Mouse (Mus musculus) kidney, adult 2 months (tissue): ENCODE data around the gene Fam210b. TPM values are rescaled to one million over a fixed set of nuclear protein-coding genes. Genes with fewer than 3 reads are reported as not detected.

Experiments used
- DNase-seq: peaks from one replicate; pipeline ENCODE4 v3.0.0; 2021
- H3K27ac ChIP-seq: fragments of 200-500 bp; 2 replicates; pipeline ENCODE4 v1.5.1; 2012; ENCODE audit warnings: low read depth, low read length, control low read depth, inconsistent platforms; ENCODE audit not compliant: insufficient read depth
- H3K27me3 ChIP-seq: fragments of 200-500 bp; replicated peaks from 2 replicates; pipeline ENCODE4 v1.6.1; 2012; ENCODE audit warnings: mild to moderate bottlenecking, moderate library complexity, low read length, inconsistent platforms; ENCODE audit not compliant: control insufficient read depth, insufficient read depth
- H3K36me3 ChIP-seq: fragments of 200-500 bp; 2 replicates; pipeline ENCODE4 v1.6.1; 2012; ENCODE audit warnings: mild to moderate bottlenecking, moderate library complexity, low read length, inconsistent platforms; ENCODE audit not compliant: control insufficient read depth, insufficient read depth
- H3K4me1 ChIP-seq: fragments of 200-500 bp; 2 replicates; pipeline ENCODE4 v1.6.1; 2011; ENCODE audit warnings: low read length; ENCODE audit not compliant: control insufficient read depth, insufficient read depth
- H3K4me3 ChIP-seq: fragments of 200-500 bp; 2 replicates; pipeline ENCODE4 v1.5.1; 2011; ENCODE audit warnings: mild to moderate bottlenecking, low read depth, low read length, control low read depth; ENCODE audit not compliant: insufficient read depth
- CTCF ChIP-seq: fragments of 200-500 bp; conservative IDR thresholded peaks from 2 replicates; pipeline ENCODE4 v1.5.1; 2011; ENCODE audit warnings: low read depth, mild to moderate bottlenecking, control low read depth, low read length, moderate library complexity, mixed read lengths; ENCODE audit not compliant: insufficient read depth, insufficient read length
- POLR2A ChIP-seq: fragments of 200-500 bp; IDR thresholded peaks from one replicate; pipeline ENCODE4 v1.6.1; 2011; ENCODE audit warnings: low read depth, low read length, control low read depth
- WGBS: fragments of 180-500 bp; shearing (Covaris S2); methylation state at CpG from one replicate; pipeline ENCODE4 v1.1.7; 2018; 5-methylcytosine and 5-hydroxymethylcytosine counted together
- polyA plus RNA-seq: library from polyadenylated mRNA; depleted of rRNA; stranded (reverse); fragments of >200 nt; gene quantifications from 2 replicates; pipeline ENCODE4 v1.2.3, GENCODE M21; 2012; rRNA removed

Fam210b gene
- polyA plus RNA-seq, 1 experiment: 16.3 TPM

DNA sequence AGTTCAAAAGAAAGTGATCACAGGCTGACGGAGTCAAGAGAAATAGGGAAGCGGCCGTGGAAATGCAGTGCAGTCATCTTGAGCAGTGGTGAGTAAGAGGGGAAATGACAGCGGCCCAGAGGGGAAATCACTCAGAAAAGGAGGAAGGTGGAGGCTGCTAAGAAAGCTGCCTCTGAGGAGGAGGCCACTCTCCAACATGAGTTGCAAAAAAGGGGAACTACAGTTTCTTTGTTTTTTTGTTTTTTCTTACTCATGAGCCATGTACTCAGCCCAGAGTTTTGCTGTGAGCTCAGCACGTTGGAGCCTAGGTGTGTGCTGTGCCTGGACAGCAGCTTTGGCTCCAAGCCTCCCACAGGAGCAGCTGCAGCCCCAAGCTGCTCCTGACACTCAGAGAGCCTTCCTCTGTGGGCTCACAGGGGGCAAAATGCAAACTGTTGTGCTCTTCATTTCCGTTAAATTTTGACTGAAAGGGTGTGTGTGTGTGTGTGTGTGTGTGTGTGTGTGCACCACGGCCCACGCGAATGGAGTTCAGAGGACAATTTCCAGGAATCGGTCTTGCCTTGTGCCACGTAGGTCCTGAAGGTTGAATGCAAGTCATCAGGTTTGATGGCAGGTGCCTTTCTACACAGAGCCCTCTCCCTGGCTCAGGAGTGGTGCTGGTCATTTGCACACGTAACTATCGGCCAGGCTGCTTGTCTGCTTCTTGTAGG lies 55.9 kb downstream of the Fam210b start:
- peak; percentile 36 for DNase-seq
- Histone ChIP-seq H3K27ac (no peak overlapping the region), H3K4me1 (no peaks in the 10 kb centered on the region), H3K27me3 (no peaks in the 10 kb centered on the region), H3K36me3 (no peaks in the 10 kb centered on the region), H3K4me3 (no peak overlapping the region)
- TF ChIP-seq CTCF: no peak
- TF ChIP-seq POLR2A: no peak
- WGBS: 50% methylated on average over 13 of the region's 13 CpGs

DNA sequence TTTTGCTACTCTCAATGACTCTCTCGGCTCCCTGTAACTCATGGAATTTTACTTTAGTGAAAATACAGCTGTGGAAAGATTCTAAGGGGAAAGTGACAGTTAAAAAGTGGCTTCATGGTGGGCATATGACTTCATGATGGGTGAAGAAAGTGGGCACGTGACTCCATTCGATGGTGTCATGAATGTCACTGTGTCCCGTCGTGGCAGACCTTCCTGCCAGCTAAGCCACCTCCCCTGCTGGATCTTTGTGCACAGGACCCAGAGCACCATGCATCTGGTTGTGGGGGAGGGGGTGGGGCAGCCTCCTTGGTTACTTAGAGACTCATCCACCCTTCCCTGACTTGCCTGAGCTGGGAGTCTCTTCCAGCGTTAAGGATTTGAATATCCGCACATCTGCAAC lies 58.9 kb downstream of the Fam210b start:
- Histone ChIP-seq H3K4me1 (no peaks in the 10 kb centered on the region), H3K36me3 (no peaks in the 10 kb centered on the region), H3K27me3 (no peaks in the 10 kb centered on the region), H3K27ac (no peak overlapping the region), H3K4me3 (no peak overlapping the region)
- DNase-seq: no peak
- 58% methylated on average over 7 of the region's 7 CpGs for WGBS
- TF ChIP-seq POLR2A (no peak), CTCF (no peak)

DNA sequence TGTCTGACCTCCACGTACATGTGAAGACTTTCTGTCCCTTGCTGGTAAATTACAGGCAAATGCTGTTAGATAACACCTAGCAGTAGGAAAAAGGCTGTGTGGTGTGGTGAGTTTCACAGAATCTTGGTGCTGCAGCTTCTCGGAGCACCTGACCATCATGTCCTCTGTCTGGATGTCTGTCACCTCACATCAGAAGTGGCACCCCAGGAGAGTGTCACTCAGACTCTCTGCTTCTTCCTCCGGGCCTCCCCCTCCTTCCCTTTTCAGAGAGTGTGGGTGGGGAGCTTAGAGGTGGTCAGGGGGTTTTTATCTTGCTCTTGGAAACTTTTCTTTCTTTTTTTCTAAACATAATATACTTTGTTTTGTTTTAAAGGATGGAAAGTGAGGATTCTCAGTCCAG lies 59.6 kb downstream of the Fam210b start:
- Histone ChIP-seq H3K36me3 (no peaks in the 10 kb centered on the region), H3K4me1 (no peaks in the 10 kb centered on the region), H3K27ac (no peak overlapping the region), H3K27me3 (no peaks in the 10 kb centered on the region), H3K4me3 (no peak overlapping the region)
- 75% methylated on average over 3 of the region's 3 CpGs for WGBS
- DNase-seq: no peak
- TF ChIP-seq CTCF: no peak
- no peak for TF ChIP-seq POLR2A

Other genes starting within 250 kb of the Fam210b start
- not detected in 2 replicates for gene Mc3r, start 97.1 kb upstream of the Fam210b start, polyA plus RNA-seq
- gene Aurka, start 25.0 kb downstream of the Fam210b start, polyA plus RNA-seq: 0.92 and 1.2 TPM in 2 replicates
- gene Cstf1, start 25.1 kb downstream of the Fam210b start, polyA plus RNA-seq: 31.3 and 37.7 TPM in 2 replicates
- gene Cass4, start 48.2 kb downstream of the Fam210b start, polyA plus RNA-seq: 0.22 and 0.30 TPM in 2 replicates
- 37.7 and 39.9 TPM in 2 replicates for gene Rtf2, start 95.0 kb downstream of the Fam210b start, polyA plus RNA-seq
- 0.04 TPM in 1 of 2 replicates, not detected in the other for gene Gcnt7, start 113.0 kb downstream of the Fam210b start, polyA plus RNA-seq
- gene Fam209, start 127.0 kb downstream of the Fam210b start, polyA plus RNA-seq: 0.33 TPM in 1 of 2 replicates, not detected in the other
- 0.04 TPM in 1 of 2 replicates, not detected in the other for gene Tfap2c, start 204.0 kb downstream of the Fam210b start, polyA plus RNA-seq